Mouse (Mus musculus) left cerebral cortex, adult 6 months (tissue): Measurements from ENCODE around the gene Vmn1r169. TPM values are rescaled to one million over a fixed set of nuclear protein-coding genes. Genes with fewer than 3 reads are reported as not detected.

Experiments used
- long read RNA-seq, 2 experiments: library from polyadenylated mRNA; unstranded; transcript quantifications; one replicate each; pipeline ENCODE4 v2.0.0; 2019 to 2020
- polyA plus RNA-seq: library from polyadenylated mRNA; unstranded; fragments of <200 nt; fragmentation: Nextera tagmentation; gene quantifications from 2 replicates; pipeline ENCODE4 v1.2.3, GENCODE M21; 2021

Gene Vmn1r169
- polyA plus RNA-seq, result not detected in 2 replicates
- long read RNA-seq, experiment 1, result 0 reads
- long read RNA-seq, experiment 2, result 0 reads

DNA sequence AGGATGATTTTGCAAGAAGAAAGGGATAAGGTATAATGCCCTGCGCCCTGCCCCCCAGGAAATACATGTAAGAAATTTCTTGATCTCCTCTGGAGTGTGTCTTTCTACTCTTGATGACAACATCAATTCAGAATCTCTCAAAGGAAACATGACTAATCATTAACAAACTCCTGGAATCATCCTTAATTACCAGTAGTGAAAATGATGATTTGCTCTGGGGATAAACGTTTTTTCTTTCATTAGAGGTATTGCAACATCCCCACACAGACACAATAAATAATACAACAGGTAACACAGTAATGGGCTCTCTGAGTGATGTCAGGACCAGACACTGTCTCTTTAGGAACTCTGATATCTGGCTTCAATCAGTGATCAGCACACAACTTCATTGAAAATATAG, at the start of gene Vmn1r169:
Gene Vmn1r169, plus strand, starts transcription at position 301 of the 400 bp plus-strand sequence.

GRCm38 (mm10) chr7:23539432-23539831, 35.9 kb upstream of the Vmn1r169 start, which contains the start of gene Vmn1r168:
Vmn1r168 (plus strand) TSS chr7:23539732.

GRCm38 (mm10) chr7:23605875-23606274, 30.5 kb downstream of the Vmn1r169 start, which contains the start of gene Vmn1r170:
Vmn1r170 (plus strand) TSS chr7:23606175.

Other genes starting within 250 kb of the Vmn1r169 start
- gene Nlrp5, start 189.6 kb upstream of the Vmn1r169 start, polyA plus RNA-seq, result not detected in 2 replicates
- not detected in 2 replicates for gene Vmn1r167, start 68.3 kb upstream of the Vmn1r169 start, polyA plus RNA-seq
- gene Vmn1r168, start 35.8 kb upstream of the Vmn1r169 start, polyA plus RNA-seq, result not detected in 2 replicates
- not detected in 2 replicates for gene Vmn1r170, start 30.6 kb downstream of the Vmn1r169 start, polyA plus RNA-seq
- not detected in 2 replicates for gene Vmn1r171, start 55.2 kb downstream of the Vmn1r169 start, polyA plus RNA-seq
- gene Vmn1r172, start 82.8 kb downstream of the Vmn1r169 start, polyA plus RNA-seq, result not detected in 2 replicates
- gene Vmn1r173, start 125.2 kb downstream of the Vmn1r169 start, polyA plus RNA-seq, result not detected in 2 replicates
- gene Vmn1r174, start 176.7 kb downstream of the Vmn1r169 start, polyA plus RNA-seq, result not detected in 2 replicates
- not detected in 2 replicates for gene Vmn1r175, start 235.1 kb downstream of the Vmn1r169 start, polyA plus RNA-seq